Mouse (Mus musculus): Measurements from ENCODE around the gene Klk1.
"Not testable (repeated sequence)": the region's sequence is repeated elsewhere in the genome, so short reads cannot be mapped to it uniquely, and the experiment has no call there.

DNA sequence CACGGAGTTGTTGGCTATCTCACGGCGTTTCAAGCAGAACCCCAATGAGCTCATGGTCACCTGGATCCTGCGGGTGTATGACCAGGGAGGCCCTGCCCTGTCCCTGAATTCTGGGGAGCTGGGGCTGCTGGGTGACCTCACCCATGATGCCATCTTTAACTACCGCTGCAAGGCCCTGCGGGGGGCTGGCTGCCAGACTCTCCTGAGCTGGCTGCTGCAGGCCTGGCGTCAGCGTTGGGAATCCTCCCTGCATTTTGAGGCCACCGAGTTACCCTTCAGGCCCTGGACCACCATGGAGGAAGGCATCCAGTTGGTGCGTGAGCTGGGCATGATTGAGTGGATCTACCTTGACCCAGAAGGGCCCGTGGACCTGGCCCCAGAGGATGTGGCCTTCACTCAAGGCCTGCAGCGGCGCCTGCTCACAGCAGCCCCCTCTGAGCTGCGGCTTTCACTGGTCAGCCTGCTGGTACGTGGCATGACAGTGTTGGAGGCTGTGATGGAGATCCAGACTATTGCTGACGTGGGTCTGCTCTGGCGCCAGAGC, 25.6 kb downstream of the Klk1 start:
- not testable (repeated sequence) for TF ChIP-seq USF1 (IDR thresholded peaks at IDR 0.05; ENCODE audit: low read depth); CTCF (IDR thresholded peaks at IDR 0.05; ENCODE audit: control insufficient read depth, insufficient read depth, insufficient read length); MAX (IDR thresholded peaks at IDR 0.05); MYOG (IDR thresholded peaks at IDR 0.05; ENCODE audit: control insufficient read depth, extremely low read depth, insufficient read length); MYOD1 (IDR thresholded peaks at IDR 0.05; ENCODE audit: control insufficient read depth, insufficient read length, low read depth); CEBPB (IDR thresholded peaks at IDR 0.05; ENCODE audit: low read depth); FOSL1 (IDR thresholded peaks at IDR 0.05; ENCODE audit: insufficient read depth, low read length, poor library complexity, severe bottlenecking)

All from C2C12 (cell line).